Mouse (Mus musculus) embryonic fibroblast, embryonic 13.5 days (primary cell): ENCODE results near the gene Mettl7a2.

Experiments
- CTCF ChIP-seq: IDR thresholded peaks from 2 replicates; pipeline ENCODE4 v1.5.1; 2011; ENCODE audit warnings: mild to moderate bottlenecking, control low read depth, low read length, moderate library complexity, borderline replicate concordance; ENCODE audit not compliant: insufficient read depth
- POLR2A ChIP-seq: IDR thresholded peaks from 2 replicates; pipeline ENCODE4 v1.6.1; 2011; ENCODE audit warnings: low read depth, mild to moderate bottlenecking, control low read depth, low read length, moderate library complexity

GRCm38 (mm10) chr15:100320295-100320905 is 32.6 kb upstream of the Mettl7a2 start:
- TF ChIP-seq CTCF (no peak), POLR2A (no peak)
